Mouse (Mus musculus): ENCODE data around the gene Ltc4s.

The Ltc4s gene

DNA sequence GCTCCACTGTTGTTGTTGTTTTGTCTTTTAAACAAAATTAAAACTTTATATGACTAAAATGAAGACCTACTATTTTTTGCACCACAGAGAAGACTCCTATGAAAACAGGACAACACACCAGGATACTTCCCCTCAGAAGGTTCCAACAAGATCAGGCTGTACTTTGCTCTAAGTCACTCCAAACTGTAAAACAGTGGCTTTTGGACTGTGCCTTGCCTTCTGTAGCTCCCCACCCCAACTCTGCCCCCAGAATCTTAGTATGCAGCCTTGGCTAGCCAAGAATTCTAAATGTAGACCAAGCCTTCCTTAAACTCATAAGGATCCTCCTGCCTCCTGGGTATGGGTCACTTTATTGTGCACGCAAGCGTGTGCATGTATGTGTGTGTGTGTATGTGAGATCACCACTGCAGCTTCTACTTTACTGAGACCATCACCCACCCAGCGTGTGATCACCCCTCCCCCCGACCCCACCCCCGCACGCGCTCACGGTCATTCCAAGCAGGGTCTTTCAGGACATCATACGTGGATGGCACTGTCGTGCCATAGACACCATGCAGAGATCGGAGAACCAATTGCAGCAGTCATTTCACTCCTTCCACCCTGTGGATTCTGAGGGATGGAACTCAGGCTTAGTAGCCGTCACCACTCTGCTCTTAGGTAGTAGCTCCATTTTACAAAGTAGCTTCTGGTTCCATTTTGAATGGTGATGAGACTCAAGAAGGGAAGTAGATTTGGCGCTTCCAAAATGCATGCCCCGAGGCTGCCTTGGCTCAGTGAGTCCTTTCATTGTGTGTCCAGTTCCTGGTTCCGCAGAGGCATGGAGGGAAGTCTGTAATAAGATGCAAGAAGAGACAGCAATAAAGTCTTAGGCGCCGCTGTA is 14.4 kb downstream of the Ltc4s start:
- DNase-seq (ENCODE audit: low spot score), result no peak

DNA sequence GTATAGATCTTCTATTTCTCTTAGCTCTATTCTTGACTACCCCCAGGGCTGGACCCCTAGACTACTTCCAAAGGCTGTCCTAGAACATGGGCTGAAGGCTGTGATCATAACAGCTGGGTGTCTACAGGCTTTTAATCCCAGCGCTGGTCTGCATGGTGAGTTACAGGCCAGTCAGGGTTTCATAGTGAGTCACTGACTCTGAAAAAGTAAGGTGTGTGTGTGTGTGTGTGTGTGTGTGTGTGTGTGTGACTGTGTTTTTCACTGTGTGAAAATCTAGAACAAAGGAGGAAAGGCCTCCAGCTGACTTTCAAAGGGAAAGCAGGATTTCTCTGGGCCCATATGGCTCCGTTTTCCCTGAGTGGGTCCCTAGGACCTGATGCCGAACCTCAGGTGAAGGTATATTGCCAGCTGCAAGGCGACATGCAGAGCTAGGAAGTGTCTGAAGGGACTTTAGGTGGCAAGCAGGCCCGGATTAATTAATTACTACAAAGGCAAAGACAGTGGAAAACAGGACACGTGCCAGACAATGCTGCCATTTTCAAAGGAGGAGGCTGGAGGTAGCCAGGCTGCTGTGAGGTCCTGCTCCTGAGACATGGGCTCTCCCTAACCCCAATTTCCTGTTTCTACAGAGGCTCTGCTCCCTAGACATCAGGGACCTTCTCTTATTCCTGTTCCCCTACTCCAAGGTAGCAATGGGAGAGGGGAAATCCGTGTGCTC is 15.7 kb downstream of the Ltc4s start:
- no peak for DNase-seq (ENCODE audit: low spot score)

DNA sequence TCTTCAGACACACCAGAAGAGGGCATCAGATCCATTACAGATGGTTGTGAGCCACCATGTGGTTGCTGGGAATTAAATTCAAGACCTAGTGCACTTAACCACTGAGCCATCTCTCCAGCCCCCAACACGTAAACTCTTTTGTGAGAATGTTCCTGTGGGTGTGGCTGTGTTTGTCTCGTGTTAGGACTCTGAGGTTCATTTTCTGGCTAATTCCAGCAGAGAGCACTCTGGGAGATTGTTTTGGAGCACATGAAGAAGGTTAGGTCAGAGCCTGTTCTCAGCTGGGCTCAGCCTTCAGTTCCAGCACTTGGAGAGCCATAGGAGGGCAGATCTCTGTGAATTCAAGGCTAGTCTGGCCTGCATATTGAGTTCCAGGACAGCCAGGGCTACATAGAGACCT is 18.6 kb downstream of the Ltc4s start:
- no peak for DNase-seq (ENCODE audit: low spot score)

DNA sequence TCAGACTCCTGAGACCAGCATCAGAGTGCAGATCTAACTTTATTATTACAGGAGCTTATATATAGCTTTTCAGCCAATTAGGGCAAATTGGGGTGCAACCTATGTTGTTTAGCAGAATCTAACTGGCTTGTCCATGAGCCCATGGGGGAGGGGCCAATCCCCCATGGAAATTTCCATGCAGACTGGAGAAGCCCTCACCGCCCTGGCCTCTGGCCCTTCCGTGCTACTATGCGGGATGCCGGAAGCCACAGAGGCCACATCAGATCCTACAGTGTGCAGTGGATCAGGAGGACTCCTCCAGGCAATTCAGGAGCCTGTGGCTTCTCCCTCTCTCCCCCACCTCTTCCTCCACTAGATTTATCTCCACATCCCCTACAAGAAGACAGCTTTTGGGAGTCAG is 20.6 kb downstream of the Ltc4s start:
- DNase-seq (ENCODE audit: low spot score), result no peak

- DNase-seq (ENCODE audit: low spot score), result no peak
Observed at GRCm38 (mm10) chr11:50216724-50217366, 21.6 kb downstream of the Ltc4s start.

DNA sequence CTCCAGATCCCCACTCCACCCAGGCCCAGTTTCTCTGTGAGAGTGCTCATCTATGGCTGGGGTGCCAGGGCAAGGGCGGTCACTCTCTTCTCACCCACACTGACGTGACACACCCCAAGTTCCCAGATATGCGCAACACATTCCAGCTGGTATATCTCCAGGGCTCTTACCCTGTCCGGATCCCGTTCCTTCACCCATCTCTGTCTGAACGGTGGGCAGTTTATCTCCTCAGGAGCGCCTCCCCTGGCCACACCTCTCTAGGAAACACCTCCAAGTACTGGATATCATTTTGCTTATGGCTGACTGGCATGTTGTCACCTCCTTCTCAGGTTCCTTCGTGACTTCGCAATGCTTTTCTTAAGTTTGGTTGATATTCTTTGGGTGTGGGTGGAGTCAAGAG is 22.8 kb downstream of the Ltc4s start:
- no peak for DNase-seq (ENCODE audit: low spot score)

GRCm38 (mm10) chr11:50214631-50215030 is 23.8 kb downstream of the Ltc4s start:
- DNase-seq (ENCODE audit: low spot score), result no peak

GRCm38 (mm10) chr11:50212848-50213758 is 25.3 kb downstream of the Ltc4s start:
- DNase-seq (ENCODE audit: low spot score), result no peak

DNA sequence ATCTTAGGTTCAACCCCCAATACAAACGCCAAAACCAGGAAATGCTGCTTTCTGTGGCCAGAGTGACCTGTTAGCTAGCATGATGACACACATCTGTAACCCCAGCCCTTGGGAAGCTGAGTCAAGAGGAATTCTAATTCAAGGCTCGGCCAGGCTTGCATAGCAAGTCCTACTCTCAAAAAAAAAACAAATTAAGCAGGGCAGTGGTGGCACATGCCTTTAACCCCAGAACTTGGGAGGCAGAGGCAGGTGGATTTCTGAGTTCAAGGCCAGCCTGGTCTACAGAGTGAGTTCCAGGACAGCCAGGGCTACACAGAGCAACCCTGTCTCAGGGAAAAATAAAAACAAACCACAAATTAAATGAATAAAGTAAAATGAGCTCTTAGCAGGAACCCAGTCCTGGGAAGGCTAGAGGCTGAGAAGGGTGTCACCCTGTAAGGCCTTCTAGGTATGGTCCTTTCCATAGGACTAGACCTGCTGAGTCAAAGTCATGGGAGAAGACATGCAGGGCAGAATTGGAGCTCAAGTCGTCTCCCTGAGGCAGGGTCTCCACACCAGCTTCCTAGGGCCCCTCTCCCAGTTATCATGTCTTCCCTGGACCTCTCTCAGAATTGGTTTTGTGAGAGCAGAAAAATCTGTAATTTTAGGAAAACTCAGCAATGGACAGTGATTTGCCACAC is 26.2 kb downstream of the Ltc4s start:
- DNase-seq (ENCODE audit: low spot score), result no peak

DNA sequence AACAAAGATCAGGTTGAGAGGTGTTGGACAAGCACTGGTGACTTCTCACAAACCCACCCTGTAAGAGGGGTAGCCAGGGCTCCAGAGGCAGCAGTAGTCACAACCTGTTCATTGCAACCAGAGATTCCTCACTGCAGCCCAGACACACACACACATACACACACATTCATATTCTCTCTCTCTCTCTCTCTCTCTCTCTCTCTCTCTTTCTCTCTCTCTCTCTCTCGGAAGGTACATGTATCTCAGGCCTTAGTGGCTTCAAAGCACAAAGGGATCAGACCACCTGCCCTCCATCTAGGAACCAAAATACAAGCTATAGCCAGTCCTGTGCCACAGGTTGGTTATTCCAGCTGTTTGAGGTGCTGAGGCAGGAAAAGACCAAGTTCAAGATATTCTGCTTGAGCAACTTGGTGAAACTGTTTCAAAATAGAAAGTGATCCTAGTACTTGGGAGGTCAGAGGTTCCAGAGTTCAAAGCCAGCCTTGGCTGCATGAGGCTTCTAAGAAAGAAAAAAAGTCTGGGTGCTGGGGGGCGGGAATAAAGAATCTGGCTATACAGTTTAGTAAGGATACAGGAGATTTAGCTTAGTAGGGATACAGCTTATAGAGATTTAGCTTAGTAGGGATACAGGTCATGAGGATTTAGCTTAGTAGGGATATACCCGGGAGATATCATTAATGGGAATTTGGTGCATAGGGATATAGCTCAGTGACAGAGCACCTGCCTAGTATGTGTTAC is 26.9 kb downstream of the Ltc4s start:
- DNase-seq (ENCODE audit: low spot score), result no peak

DNA sequence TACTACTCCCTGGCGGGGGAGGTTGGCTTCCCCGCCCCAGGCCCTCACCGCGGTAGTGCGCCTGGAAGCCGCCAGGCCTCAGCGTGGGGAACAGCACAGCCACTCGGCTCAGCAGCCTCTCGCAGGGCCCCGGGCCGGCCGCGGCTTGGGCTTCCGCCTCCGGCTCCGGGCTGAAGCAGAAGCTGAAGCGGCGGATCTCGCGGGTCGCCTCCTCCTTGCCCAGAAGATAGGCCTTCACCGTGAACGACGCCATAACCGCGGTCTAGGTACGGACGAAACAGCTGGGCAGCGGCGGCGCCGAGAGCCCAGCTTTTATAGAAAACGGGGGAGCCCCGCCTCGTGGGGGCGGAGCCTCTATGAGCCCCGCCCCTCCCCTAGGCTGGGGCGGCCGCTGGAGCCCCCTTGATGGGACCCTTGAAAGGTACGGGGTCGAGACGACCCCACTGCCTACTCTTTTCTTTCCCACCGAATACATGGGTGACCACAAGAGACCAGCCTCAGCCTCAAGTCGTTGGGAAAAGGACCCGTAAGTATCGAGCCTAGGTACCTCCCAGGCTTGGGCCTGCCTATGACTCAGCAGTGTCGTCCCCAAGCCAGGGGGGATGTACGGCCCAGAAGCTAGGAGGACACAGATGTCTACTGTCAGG is 27.8 kb downstream of the Ltc4s start, which contains the start of the genes Sqstm1 and Mgat4b:
Sqstm1 (minus strand) TSS at position 323 of the 647 bp plus-strand sequence.
Mgat4b (plus strand) TSS at position 386 of the 647 bp plus-strand sequence.
- peak; percentile 78 for DNase-seq (ENCODE audit: low spot score)

- DNase-seq (ENCODE audit: low spot score), result peak; percentile 81
Observed at GRCm38 (mm10) chr11:50210101-50210504, 28.3 kb downstream of the Ltc4s start.

- DNase-seq (ENCODE audit: low spot score), result no peak
Observed at GRCm38 (mm10) chr11:50208039-50208438, 30.4 kb downstream of the Ltc4s start.

- DNase-seq (ENCODE audit: low spot score), result no peak
Observed at GRCm38 (mm10) chr11:50207344-50207743, 31.1 kb downstream of the Ltc4s start.

DNA sequence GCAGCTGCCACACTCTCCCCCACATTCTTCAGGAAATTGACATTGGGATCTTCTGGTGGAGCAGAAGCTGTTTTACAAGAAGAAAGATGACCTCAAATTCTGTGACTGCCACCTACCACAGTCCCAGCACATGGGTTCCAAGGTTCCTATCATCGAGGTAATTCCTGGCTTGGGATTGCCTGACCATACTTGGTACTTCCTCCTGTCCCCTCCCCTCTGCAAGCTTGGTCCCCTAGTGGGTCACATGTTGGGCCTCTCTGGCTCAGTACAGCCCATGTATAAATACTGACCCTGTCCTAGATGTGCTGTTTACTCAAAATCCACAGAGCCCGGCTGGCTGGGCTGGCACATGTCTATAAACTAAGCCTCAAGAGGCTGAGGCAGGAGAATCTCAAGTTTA is 32.4 kb downstream of the Ltc4s start:
- no peak for DNase-seq (ENCODE audit: low spot score)

GRCm38 (mm10) chr11:50205434-50205833 is 33.0 kb downstream of the Ltc4s start:
- no peak for DNase-seq (ENCODE audit: low spot score)

- DNase-seq (ENCODE audit: low spot score), result no peak
Observed at GRCm38 (mm10) chr11:50203302-50203827, 35.1 kb downstream of the Ltc4s start.

GRCm38 (mm10) chr11:50201590-50201989 is 36.8 kb downstream of the Ltc4s start:
- DNase-seq (ENCODE audit: low spot score), result no peak

DNA sequence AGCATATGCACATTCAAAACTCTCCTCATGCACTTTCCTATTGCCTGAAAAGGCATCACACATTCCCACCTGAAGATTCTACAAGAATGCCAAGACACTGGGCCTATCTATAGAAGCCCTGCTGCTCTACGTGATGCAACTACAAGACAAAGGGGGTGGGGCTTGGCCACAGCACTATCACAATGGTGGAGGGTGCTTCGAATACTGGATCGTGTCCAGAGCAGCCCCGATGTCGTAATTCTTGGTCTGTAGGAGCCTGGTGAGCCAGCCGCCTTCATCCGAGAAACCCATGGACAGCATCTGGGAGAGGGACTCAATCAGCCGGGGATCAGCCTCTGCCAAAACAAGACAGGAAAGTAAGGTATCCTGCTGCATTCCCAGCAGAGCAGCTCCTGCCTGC is 37.8 kb downstream of the Ltc4s start:
- no peak for DNase-seq (ENCODE audit: low spot score)

- no peak for DNase-seq (ENCODE audit: low spot score)
Observed at GRCm38 (mm10) chr11:50198916-50199315, 39.5 kb downstream of the Ltc4s start.

All from spleen, adult 12 weeks (tissue).